ENCODE assay signal across 8 mouse cellular contexts in genomic region chr1:42953482-42953822, GRCm38 (mm10). TPM values are rescaled to one million over a fixed set of nuclear protein-coding genes. Genes with fewer than 3 reads are reported as not detected.
DNase-seq lines count a peak whose midpoint lies in the region; ATAC-seq and TF ChIP-seq lines count a peak whose summit lies in the region.

No protein-coding gene starts in this region.

- peaks cover 7% of the 10 kb centered on the region for H3K27me3 ChIP-seq in embryonic facial prominence, embryonic 10.5 days (replicated peaks; ENCODE audit: low read depth, poor library complexity, severe bottlenecking)
- no peaks in the 10 kb centered on the region for H3K27me3 ChIP-seq in hindbrain, embryonic 16.5 days (replicated peaks; ENCODE audit: control insufficient read depth, insufficient read depth, low read length)
- H3K27me3 ChIP-seq in midbrain, postnatal 0 days (ENCODE audit: insufficient read depth, low read length) = no peaks in the 10 kb centered on the region

- H3K9ac ChIP-seq in hindbrain, embryonic 16.5 days (ENCODE audit: low read depth, low read length) = peak overlapping the region; percentile 99
- peak overlapping the region; percentile 99 for H3K9ac ChIP-seq in midbrain, postnatal 0 days (replicated peaks; ENCODE audit: low read length, poor library complexity, severe bottlenecking)

- TF ChIP-seq CTCF in layer of hippocampus, adult 2 months (conservative IDR thresholded peaks at IDR 0.05) = no peak
- no peak for TF ChIP-seq CTCF in midbrain, postnatal 0 days (IDR thresholded peaks at IDR 0.05)

- DNase-seq in layer of hippocampus, adult 2 months (ENCODE audit: low spot score in 2 of 2) = no peak
- no peak for DNase-seq in layer of hippocampus, adult 9-10 months (ENCODE audit: low spot score)
- DNase-seq in embryonic facial prominence, embryonic 10.5 days (ENCODE audit: low spot score) = no peak
- DNase-seq in midbrain, postnatal 0 days (ENCODE audit: low spot score) = peak; percentile 39
- no peak for DNase-seq in retina, postnatal 1 day
- DNase-seq in gastrocnemius, postnatal 10 days = no peak
- no peak for DNase-seq in cerebellum, postnatal 10 days

- H3K27ac ChIP-seq in layer of hippocampus, adult 2 months = peak overlapping the region; percentile 91
- H3K27ac ChIP-seq in embryonic facial prominence, embryonic 10.5 days (replicated peaks) = peak overlapping the region; percentile 97
- peak overlapping the region; percentile 87 for H3K27ac ChIP-seq in hindbrain, embryonic 16.5 days (ENCODE audit: low read depth, low read length)
- H3K27ac ChIP-seq in midbrain, postnatal 0 days (ENCODE audit: low read depth, low read length) = peak overlapping the region; percentile 89

- ATAC-seq in hindbrain, embryonic 16.5 days = peak; percentile 68
- ATAC-seq in midbrain, postnatal 0 days (ENCODE audit: low FRiP score) = peak; percentile 61

- H3K4me2 ChIP-seq in hindbrain, embryonic 16.5 days (ENCODE audit: low read length) = peak overlapping the region; percentile 80
- H3K4me2 ChIP-seq in midbrain, postnatal 0 days (ENCODE audit: low read depth, low read length, poor library complexity, severe bottlenecking) = peak overlapping the region; percentile 91

- WGBS in embryonic facial prominence, embryonic 10.5 days = under 1% methylated on average over 16 of the region's 16 CpGs
- WGBS in hindbrain, embryonic 16.5 days = 2% methylated on average over 16 of the region's 16 CpGs
- WGBS in midbrain, postnatal 0 days = 1% methylated on average over 15 of the region's 16 CpGs

- no peaks in the 10 kb centered on the region for H3K9me3 ChIP-seq in embryonic facial prominence, embryonic 10.5 days
- H3K9me3 ChIP-seq in hindbrain, embryonic 16.5 days (ENCODE audit: control insufficient read depth, low read length) = no peaks in the 10 kb centered on the region
- no peaks in the 10 kb centered on the region for H3K9me3 ChIP-seq in midbrain, postnatal 0 days (ENCODE audit: low read length)

- H3K36me3 ChIP-seq in embryonic facial prominence, embryonic 10.5 days (replicated peaks) = no peaks in the 10 kb centered on the region
- H3K36me3 ChIP-seq in hindbrain, embryonic 16.5 days (ENCODE audit: control insufficient read depth, insufficient read depth, low read length) = no peaks in the 10 kb centered on the region
- no peaks in the 10 kb centered on the region for H3K36me3 ChIP-seq in midbrain, postnatal 0 days (ENCODE audit: insufficient read depth, low read length)

- peak overlapping the region; percentile 62 for H3K4me3 ChIP-seq in layer of hippocampus, adult 2 months
- H3K4me3 ChIP-seq in embryonic facial prominence, embryonic 10.5 days = peak overlapping the region; percentile 91
- peak overlapping the region; percentile 89 for H3K4me3 ChIP-seq in hindbrain, embryonic 16.5 days (ENCODE audit: low read length)
- H3K4me3 ChIP-seq in midbrain, postnatal 0 days (ENCODE audit: low read depth, low read length) = peak overlapping the region; percentile 94

- H3K4me1 ChIP-seq in embryonic facial prominence, embryonic 10.5 days = peaks cover 16% of the 10 kb centered on the region
- H3K4me1 ChIP-seq in hindbrain, embryonic 16.5 days (ENCODE audit: control insufficient read depth, insufficient read depth, low read depth, low read length) = peaks cover 5% of the 10 kb centered on the region
- H3K4me1 ChIP-seq in midbrain, postnatal 0 days (ENCODE audit: insufficient read depth, low read length) = no peaks in the 10 kb centered on the region

RNA-seq across cellular contexts. Expression of gene Gpr45, which starts 0.8 kb away (rescaled TPM):
- total RNA-seq in layer of hippocampus, adult 2 months (2021) = 10 to 100 TPM; 26.2 to 27.4 TPM
- polyA plus RNA-seq in embryonic facial prominence, embryonic 10.5 days (2016; fragmentation: Nextera tagmentation; extraction: Ambion mirVana) = 13.1 and 14.7 TPM in 2 replicates
- polyA plus RNA-seq in hindbrain, embryonic 16.5 days (2015; fragmentation: Nextera tagmentation; extraction: Ambion mirVana) = 10.9 and 12.5 TPM in 2 replicates
- total RNA-seq in midbrain, postnatal 0 days (2014; rRNA removed) = 18.5 and 20.4 TPM in 2 replicates
- 10.0 and 11.1 TPM in 2 replicates for polyA plus RNA-seq in midbrain, postnatal 0 days (2015; fragmentation: Nextera tagmentation; extraction: Ambion mirVana)
- under 1 TPM; 0.23 to 0.34 TPM for total RNA-seq in gastrocnemius, postnatal 10 days (2021)

Comparison
In these comparisons a context has a peak if more than half of its experiments do, and no peak if none do; other contexts are left out.
1. RNA of gene Gpr45, which starts 0.8 kb away (total RNA-seq): 26.2 to 27.4 TPM in layer of hippocampus, adult 2 months and 18.5 to 20.4 TPM in midbrain, postnatal 0 days; 0.23 to 0.34 TPM in gastrocnemius, postnatal 10 days; every median in the first group is over 10 times any median in the second.
2. Peak in every context shown above with its lines, with median percentiles within 50 percentile points of each other: H3K27ac ChIP-seq and H3K4me3 ChIP-seq.